Mouse (Mus musculus): Measurements from ENCODE around the gene Klrb1c.

DNA sequence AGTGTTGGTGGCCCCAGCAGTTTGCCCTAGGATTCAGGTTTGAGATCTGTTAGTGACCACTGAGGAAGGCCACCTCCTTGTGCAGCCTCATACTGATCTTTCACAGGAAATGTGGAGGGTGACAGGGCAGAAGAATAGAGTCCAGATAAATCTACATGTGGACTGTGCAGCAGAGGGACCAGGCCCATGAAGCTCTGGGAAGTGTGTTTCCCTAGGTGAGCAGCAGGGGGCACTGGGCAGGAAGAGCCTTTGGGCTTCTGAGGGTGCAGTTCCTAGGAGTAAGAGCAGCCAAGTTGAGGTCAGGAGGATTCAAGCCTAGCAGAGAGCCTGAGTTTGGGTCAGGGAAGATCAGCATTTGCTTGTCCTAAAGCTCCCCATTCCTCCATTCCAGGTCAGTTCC, 52.9 kb downstream of the Klrb1c start:
- no peak for TF ChIP-seq POLR2A (IDR thresholded peaks at IDR 0.05; ENCODE audit: borderline replicate concordance, extremely low read depth, insufficient read depth, insufficient read length, poor library complexity, severe bottlenecking)
- peak; percentile 16; the same call in 1 of the 2 replicates for TF ChIP-seq CTCF (IDR thresholded peaks at IDR 0.05; ENCODE audit: borderline replicate concordance, extremely low read depth, insufficient read depth, insufficient read length)
